Mouse (Mus musculus) lung, embryonic 14.5 days (tissue): ENCODE results near the gene Fbrsl1. TPM values are rescaled to one million over a fixed set of nuclear protein-coding genes. Genes with fewer than 3 reads are reported as not detected.

ENCODE experiments used
- ATAC-seq: fragments of 200-750 bp; cut with Nextera tagmentation; 2 replicates; pipeline ENCODE4 v1.8.0; 2017; ENCODE audit warnings: mild to moderate bottlenecking, moderate TSS enrichment, moderate library complexity; ENCODE audit not compliant: insufficient read depth
- DNase-seq: peaks from one replicate; pipeline ENCODE4 v3.0.0-alpha.2; 2015
- H3K27ac ChIP-seq: fragments of 300-500 bp; sonication (generic); 2 replicates; pipeline ENCODE4 v1.5.1; 2014; ENCODE audit warnings: low read depth, mild to moderate bottlenecking, moderate library complexity
- H3K27me3 ChIP-seq: fragments of 300-500 bp; sonication (generic); 2 replicates; pipeline ENCODE4 v1.6.1; 2014; ENCODE audit warnings: low read length, control low read depth; ENCODE audit not compliant: insufficient read depth
- H3K36me3 ChIP-seq: fragments of 300-500 bp; sonication (generic); 2 replicates; pipeline ENCODE4 v1.6.1; 2014; ENCODE audit warnings: control low read depth; ENCODE audit not compliant: insufficient read depth
- H3K4me1 ChIP-seq: fragments of 300-500 bp; sonication (generic); 2 replicates; pipeline ENCODE4 v1.6.1; 2014; ENCODE audit warnings: antibody characterized with exemption, control low read depth; ENCODE audit not compliant: insufficient read depth
- H3K4me2 ChIP-seq: fragments of 300-500 bp; sonication (generic); 2 replicates; pipeline ENCODE4 v1.6.1; 2014; ENCODE audit warnings: mild to moderate bottlenecking
- H3K4me3 ChIP-seq: fragments of 300-500 bp; sonication (generic); 2 replicates; pipeline ENCODE4 v1.5.1; 2014; ENCODE audit warnings: low read depth, low read length
- H3K9ac ChIP-seq: fragments of 300-500 bp; sonication (generic); 2 replicates; pipeline ENCODE4 v1.6.1; 2014
- H3K9me3 ChIP-seq: fragments of 300-500 bp; sonication (generic); 2 replicates; pipeline ENCODE4 v1.6.1; 2016; ENCODE audit warnings: low read depth, low read length, control low read depth
- CTCF ChIP-seq: IDR thresholded peaks from 2 replicates; pipeline ENCODE4 v1.5.1; 2016; ENCODE audit warnings: antibody characterized with exemption, low read depth
- WGBS: fragments of 180-500 bp; shearing (Covaris S2); extraction: QIAGEN DNeasy Blood & Tissue Kit; methylation state at CpG from one replicate; pipeline ENCODE4 v1.1.7; 2014; 5-methylcytosine and 5-hydroxymethylcytosine counted together
- polyA plus RNA-seq: library from polyadenylated mRNA; unstranded; fragments of >200 nt; fragmentation: Nextera tagmentation; extraction: Ambion mirVana; gene quantifications from 2 replicates; pipeline ENCODE4 v1.2.1, GENCODE M21; 2014

The Fbrsl1 gene
- polyA plus RNA-seq, 1 experiment from 2014 or later: 20.9 TPM

DNA sequence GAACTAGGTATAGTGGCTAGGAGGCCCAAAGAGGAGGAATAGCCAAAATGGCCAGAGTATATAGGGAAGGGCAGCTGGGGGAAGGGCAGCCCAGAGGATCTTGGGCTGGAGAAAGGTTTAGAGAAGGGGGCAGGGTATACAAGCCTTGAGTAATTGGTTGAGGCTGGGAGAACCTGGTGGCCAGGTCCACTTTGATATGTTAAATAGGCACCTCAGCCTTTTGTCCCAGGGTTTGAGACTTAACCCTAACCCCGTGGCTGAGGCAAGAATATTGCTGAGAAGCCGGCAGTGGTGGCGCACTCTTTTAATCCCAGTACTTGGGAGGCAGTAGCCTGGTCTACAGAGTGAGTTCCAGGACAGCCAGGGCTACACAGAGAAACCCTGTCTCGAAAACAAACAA lies 23.0 kb upstream of the Fbrsl1 start:
- Histone ChIP-seq H3K27me3 (no peaks in the 10 kb centered on the region), H3K4me2 (no peak overlapping the region), H3K4me3 (no peak overlapping the region), H3K4me1 (no peaks in the 10 kb centered on the region), H3K36me3 (no peaks in the 10 kb centered on the region), H3K9ac (no peak overlapping the region), H3K27ac (no peak overlapping the region), H3K9me3 (no peaks in the 10 kb centered on the region)
- 34% methylated on average over 4 of the region's 4 CpGs for WGBS
- no peak for ATAC-seq
- TF ChIP-seq CTCF: no peak
- DNase-seq: no peak

DNA sequence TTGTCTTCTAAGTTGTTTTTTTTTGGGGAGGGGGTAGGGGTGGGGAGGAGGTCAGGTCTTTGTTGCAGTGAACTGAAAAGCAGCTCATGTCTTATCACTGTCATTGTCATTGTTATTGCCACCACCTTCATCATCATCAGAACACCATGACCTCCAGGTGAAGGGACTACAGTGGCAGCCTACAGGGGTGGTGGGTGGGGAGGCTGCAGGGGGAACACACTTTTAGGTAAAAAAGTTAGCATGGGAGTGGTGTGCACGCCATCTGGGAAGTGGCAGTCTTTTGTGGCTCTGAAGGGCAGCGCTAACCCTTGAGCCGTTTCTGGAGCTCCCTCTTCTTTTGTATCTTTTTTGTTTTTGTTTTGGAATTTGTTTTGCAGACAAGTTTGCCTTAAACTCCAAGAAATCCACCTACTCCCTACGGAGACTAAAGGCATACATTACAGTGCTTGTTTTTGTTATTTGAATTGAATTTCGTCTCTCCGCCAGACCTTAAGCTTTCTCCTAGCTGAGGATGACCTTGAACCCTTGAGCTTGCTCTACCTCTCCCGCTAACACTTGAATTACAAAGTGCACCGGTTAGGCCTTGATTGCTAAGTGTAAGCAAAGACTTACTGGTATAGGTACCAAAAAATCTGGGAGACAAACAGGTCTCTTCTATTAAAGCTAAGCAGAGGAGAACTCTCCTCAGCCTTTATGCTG lies 21.1 kb upstream of the Fbrsl1 start:
- WGBS: 71% methylated on average over 8 of the region's 8 CpGs
- Histone ChIP-seq H3K27me3 (no peaks in the 10 kb centered on the region), H3K4me1 (no peaks in the 10 kb centered on the region), H3K27ac (no peak overlapping the region), H3K4me2 (no peak overlapping the region), H3K9me3 (no peaks in the 10 kb centered on the region), H3K9ac (no peak overlapping the region), H3K36me3 (no peaks in the 10 kb centered on the region), H3K4me3 (no peak overlapping the region)
- no peak for DNase-seq
- ATAC-seq: no peak
- TF ChIP-seq CTCF: no peak

DNA sequence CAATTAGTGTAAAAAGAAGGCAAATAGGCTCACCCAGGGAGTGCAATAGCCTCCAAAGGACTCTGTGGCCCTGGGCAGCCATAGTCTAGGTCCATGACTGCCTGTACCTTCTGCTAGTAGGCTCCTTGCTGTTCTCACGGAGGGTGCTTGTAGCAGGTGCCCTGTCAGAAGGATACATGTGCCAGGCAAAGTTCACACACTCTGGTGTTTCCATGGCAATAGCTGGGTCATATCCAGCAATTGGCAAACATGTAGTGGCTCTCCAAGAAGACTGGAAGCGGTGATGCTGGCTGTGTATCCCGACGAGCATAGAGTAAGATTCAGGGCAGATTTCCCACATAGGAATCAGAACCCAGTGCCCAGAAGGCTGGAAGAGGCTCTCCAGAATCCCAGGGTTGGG lies 20.0 kb upstream of the Fbrsl1 start:
- Histone ChIP-seq H3K36me3 (no peaks in the 10 kb centered on the region), H3K4me1 (no peaks in the 10 kb centered on the region), H3K4me2 (no peak overlapping the region), H3K9ac (no peak overlapping the region), H3K27me3 (no peaks in the 10 kb centered on the region), H3K4me3 (no peak overlapping the region), H3K27ac (no peak overlapping the region), H3K9me3 (no peaks in the 10 kb centered on the region)
- ATAC-seq (no peak), DNase-seq (no peak)
- WGBS: 75% methylated on average over 4 of the region's 4 CpGs
- no peak for TF ChIP-seq CTCF

DNA sequence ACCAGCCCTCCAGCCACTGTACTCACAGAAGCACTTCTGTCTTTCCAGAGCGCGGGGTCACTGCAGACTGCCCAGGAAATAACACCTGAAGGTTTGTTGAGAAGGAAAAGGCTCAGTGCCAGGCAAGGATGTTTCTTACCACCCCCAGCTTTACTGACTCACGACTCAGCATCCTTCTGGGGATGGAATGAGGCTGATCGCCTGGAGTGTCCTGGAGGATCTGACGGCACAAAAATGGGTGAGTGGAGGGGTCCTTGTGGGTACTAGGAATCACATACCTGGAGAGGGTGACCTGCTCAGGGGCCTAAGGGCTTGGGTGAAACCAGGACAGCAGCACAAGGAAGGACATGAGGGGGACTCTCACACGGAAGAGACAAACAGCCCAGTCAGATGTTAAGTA lies 19.4 kb upstream of the Fbrsl1 start:
- no peak for DNase-seq

DNA sequence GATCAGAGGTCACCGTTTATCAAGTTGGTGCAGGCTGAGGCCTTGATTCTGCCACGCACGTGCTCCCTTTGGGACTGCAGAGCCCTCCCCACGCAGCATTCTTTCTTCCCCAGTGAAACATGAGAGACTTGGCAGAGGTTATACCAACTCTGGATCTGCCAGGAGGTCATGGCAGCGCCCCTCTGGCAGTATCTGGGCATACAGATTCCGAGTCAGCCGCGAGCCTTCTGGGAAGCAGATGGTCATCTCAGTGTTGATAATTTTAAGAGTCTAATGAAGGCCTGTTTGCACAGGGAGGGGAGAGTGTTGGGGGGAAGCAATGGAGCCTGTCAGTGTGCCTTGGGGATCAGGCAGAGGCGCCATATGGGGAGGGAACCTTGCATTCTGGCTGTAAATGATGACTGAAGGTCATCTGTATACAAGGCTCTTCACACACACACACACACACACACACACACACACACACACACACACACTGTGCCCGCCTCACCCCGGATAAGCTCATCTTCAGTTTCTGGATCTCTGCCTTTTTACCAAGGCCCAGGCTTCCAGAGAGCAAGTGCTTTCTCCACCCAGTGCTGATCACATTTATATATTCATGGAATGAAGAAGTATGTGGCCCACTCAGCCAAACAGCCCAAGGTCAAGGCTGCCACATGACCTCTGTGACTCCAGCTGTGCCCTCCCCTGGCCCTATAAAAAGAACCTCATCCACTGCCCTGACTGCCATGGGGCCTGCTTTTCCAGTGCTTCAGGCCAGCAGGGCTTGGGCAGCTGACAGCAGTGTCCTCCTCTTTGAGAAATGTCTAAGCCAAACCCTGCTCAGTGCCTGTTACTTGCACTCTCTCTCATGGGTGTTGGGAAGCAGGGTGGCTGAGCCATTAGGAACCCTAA lies 18.5 kb upstream of the Fbrsl1 start:
- WGBS: 51% methylated on average over 11 of the region's 11 CpGs
- H3K36me3 ChIP-seq: no peaks in the 10 kb centered on the region
- H3K27me3 ChIP-seq: no peaks in the 10 kb centered on the region
- H3K27ac ChIP-seq: no peak overlapping the region
- no peak overlapping the region for H3K4me2 ChIP-seq
- H3K4me1 ChIP-seq: no peaks in the 10 kb centered on the region
- no peak for DNase-seq
- no peak for TF ChIP-seq CTCF
- no peak for ATAC-seq
- no peak overlapping the region for H3K4me3 ChIP-seq
- no peak overlapping the region for H3K9ac ChIP-seq
- no peaks in the 10 kb centered on the region for H3K9me3 ChIP-seq

More for the DNA sequence above, 19.4 kb upstream of the Fbrsl1 start:
- no peak overlapping the region for H3K4me2 ChIP-seq
- H3K4me3 ChIP-seq: no peak overlapping the region
- no peaks in the 10 kb centered on the region for H3K36me3 ChIP-seq
- 67% methylated on average over 6 of the region's 6 CpGs for WGBS
- no peak overlapping the region for H3K9ac ChIP-seq
- no peak for TF ChIP-seq CTCF
- no peak overlapping the region for H3K27ac ChIP-seq
- no peaks in the 10 kb centered on the region for H3K9me3 ChIP-seq
- no peaks in the 10 kb centered on the region for H3K4me1 ChIP-seq
- ATAC-seq: no peak
- no peaks in the 10 kb centered on the region for H3K27me3 ChIP-seq

DNA sequence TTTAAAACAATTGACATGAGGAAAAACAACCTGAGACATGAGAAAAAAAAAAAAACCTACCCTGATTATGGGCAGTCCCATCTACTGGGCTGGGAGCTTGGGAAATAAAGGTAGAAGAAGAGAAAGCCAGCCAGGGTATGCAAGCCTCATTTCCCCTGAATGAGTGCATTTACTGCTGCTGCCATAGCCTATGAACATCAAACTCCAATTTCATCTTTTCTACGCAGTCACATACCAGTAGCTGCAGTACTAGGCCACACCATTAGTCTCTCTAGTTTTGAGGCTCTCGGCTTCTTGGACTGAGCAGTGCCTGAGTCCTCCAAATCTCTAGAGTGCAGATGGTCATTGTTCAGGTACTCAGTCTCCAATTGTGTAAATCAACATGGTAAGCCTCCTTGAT lies 14.3 kb upstream of the Fbrsl1 start:
- ATAC-seq: no peak
- no peaks in the 10 kb centered on the region for H3K9me3 ChIP-seq
- no peak overlapping the region for H3K4me2 ChIP-seq
- no peaks in the 10 kb centered on the region for H3K4me1 ChIP-seq
- WGBS: 82% methylated on average over 2 of the region's 2 CpGs
- no peaks in the 10 kb centered on the region for H3K27me3 ChIP-seq
- H3K9ac ChIP-seq: no peak overlapping the region
- H3K27ac ChIP-seq: no peak overlapping the region
- no peaks in the 10 kb centered on the region for H3K36me3 ChIP-seq
- no peak for TF ChIP-seq CTCF
- H3K4me3 ChIP-seq: no peak overlapping the region
- DNase-seq: no peak

DNA sequence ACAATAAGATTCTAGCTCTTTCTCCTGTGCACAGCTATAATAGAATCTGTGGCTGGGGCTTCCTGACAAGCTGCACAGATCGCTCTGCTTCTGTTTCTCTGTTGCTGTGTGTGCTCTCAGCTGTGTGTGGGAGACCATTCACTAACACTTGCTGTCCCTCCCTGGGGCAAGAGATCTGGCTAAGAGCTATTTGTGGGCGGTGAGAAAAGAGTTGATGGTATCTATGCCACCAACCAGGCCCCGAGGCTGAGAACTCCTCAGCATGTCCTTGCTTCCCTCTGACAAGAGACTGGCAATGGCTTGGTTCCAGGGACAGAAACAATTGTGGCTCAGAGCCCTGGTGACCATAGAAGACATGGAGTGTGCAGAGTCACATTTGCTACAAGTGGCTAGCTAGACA lies 10.6 kb upstream of the Fbrsl1 start:
- no peak for ATAC-seq
- DNase-seq: no peak

More for the DNA sequence above, 10.6 kb upstream of the Fbrsl1 start:
- Histone ChIP-seq H3K36me3 (no peaks in the 10 kb centered on the region), H3K9me3 (no peaks in the 10 kb centered on the region), H3K27me3 (no peaks in the 10 kb centered on the region), H3K4me2 (no peak overlapping the region), H3K9ac (no peak overlapping the region), H3K4me3 (no peak overlapping the region), H3K27ac (no peak overlapping the region), H3K4me1 (no peaks in the 10 kb centered on the region)
- TF ChIP-seq CTCF: no peak
- WGBS: 66% methylated on average over 3 of the region's 3 CpGs
